Mouse (Mus musculus): ENCODE measurements around the gene Ric1. TPM values are rescaled to one million over a fixed set of nuclear protein-coding genes. Genes with fewer than 3 reads are reported as not detected.

Ric1 gene
- polyA plus RNA-seq, 1 experiment from 2014 or later: 14.2 TPM

DNA sequence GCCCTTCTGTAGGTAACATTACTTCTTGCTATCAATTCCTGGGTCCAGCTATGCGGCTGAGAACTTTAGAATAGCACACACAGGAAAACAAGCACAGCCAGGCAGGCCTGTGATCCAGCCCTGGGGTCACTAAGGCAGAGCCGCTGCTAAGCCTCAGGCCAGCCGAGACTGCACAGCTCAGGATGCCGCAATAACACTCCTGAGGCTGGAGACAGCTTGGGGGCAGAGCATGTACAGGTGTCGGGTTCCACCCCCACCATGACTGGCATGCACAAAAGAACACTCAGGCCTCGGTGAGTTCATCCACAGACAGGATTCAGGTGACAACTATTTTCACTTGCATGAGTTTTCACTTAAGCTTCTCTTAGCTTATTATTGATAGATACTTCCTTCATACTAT lies 120.1 kb downstream of the Ric1 start:
- Histone ChIP-seq H3K4me2 (no peak overlapping the region), H3K4me1 (peaks cover 22% of the 10 kb centered on the region), H3K36me3 (peaks cover 15% of the 10 kb centered on the region), H3K27me3 (no peaks in the 10 kb centered on the region), H3K4me3 (replicated peaks) (no peak overlapping the region), H3K9me3 (replicated peaks) (no peaks in the 10 kb centered on the region), H3K9ac (no peak overlapping the region), H3K27ac (no peak overlapping the region)
- WGBS: 34% methylated on average over 6 of the region's 6 CpGs
- ATAC-seq (replicated peaks; ENCODE audit: low FRiP score): no peak

DNA sequence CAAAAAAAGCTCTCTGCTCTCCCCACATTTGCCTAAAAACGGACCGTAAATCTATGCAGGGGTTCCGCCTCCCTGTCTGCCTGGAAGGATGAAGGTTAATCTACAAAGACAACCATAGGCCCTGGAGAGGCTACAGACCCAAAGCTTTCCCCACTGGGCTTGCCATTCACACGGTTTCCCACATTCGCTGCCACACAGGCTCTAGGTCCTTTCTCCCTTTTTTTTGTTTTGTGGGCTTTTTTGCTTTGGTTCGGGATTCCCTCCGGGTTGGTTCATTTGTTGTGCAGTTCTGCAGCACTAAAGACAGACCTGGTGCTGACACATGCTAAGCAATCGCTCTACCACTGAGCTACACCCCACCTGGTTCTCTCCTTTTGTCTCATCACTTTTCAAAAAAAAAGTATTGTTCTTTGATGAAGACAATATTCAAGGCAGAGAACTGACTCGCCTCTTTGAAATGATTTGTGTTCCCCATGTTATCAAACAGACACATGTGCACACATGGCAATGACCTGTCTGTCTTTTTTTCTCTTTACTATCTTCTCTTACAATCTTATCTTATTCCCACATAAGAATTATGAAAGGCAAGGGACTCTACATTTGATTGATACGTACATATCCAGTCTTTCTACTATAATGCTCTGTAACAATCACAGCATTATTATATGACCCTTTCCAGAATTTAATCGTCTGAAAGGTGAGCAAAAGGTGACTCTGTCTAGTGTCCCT lies 121.3 kb downstream of the Ric1 start:
- H3K4me3 ChIP-seq (replicated peaks): no peak overlapping the region
- H3K4me2 ChIP-seq: no peak overlapping the region
- H3K27ac ChIP-seq: no peak overlapping the region
- H3K4me1 ChIP-seq: peaks cover 23% of the 10 kb centered on the region
- H3K27me3 ChIP-seq: no peaks in the 10 kb centered on the region
- peaks cover 10% of the 10 kb centered on the region for H3K36me3 ChIP-seq
- 82% methylated on average over 11 of the region's 11 CpGs for WGBS
- H3K9me3 ChIP-seq (replicated peaks): no peaks in the 10 kb centered on the region
- ATAC-seq (replicated peaks; ENCODE audit: low FRiP score): no peak
- H3K9ac ChIP-seq: no peak overlapping the region

DNA sequence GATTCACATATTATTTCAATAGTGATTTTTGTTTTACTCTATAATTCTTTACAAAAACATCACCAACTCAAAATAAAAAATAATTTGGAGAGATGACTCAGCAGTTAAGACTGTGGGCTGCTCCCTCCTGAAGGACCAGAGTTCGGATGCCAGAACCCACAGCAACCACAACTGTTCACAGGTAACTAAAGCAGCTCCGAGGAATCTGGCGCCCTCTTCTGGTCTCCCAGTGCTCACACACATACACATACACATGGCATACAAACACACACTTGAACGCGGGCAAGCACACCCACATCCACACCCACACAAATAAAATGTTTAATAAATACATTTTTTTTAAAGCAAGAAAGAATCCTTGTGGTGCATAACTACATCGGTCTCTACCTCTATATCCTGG lies 122.7 kb downstream of the Ric1 start:
- WGBS: 97% methylated on average over 6 of the region's 6 CpGs
- peaks cover 10% of the 10 kb centered on the region for H3K36me3 ChIP-seq

DNA sequence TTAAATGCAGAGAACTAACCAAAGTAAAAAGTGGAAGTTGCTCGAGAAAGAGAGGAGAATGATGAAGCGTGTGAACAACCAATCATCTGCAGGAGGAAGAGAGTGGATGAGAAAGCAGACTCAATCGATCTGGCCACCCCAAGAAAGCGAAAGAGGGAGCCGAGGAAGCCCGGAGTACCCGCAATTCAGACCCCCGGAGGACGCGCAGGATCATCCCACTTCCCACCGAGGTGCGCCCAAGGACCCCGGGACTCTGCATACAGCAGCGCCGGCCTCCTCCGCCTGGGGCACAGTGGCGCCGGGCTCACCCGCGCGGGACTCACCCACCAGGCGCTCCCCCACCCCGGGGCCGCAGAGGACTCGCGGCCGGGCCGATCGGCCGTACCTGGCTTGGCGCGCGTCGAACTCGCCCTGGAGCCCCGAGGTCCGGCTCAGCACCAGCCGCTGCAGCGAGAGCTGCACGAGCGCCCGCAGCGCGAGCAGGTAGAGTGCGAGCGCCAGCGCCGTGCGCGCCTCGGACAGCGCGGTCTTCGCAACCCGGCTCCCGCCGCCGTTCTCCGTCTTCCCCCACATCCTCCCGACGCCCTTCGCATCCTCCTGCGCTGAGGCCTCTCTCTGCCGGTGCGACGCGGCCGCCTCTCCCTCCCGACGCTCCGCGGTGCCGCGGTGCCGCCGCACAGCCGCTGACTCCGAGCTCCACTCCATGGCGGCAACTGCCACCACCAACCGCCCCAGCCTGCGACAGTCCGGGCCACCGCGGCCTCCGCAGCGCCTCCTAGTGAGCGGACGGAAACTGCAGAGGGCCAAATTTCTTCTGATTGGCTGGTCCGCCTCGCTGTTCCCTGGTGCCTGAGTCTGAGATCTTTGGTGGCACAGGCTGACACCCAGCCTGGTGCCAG lies 125.8 kb downstream of the Ric1 start, which contains the start of gene Ermp1:
TSS of gene Ermp1 (minus strand) at position 765 of the 899 bp plus-strand sequence.
- Histone ChIP-seq H3K4me3 (replicated peaks) (peak within 1 kb of the TSS; percentile 94), H3K27me3 (no peaks in the 10 kb centered on the region), H3K27ac (peak within 1 kb of the TSS; percentile 93), H3K36me3 (peaks cover 10% of the 10 kb centered on the region), H3K9me3 (replicated peaks) (no peaks in the 10 kb centered on the region), H3K4me2 (peak within 1 kb of the TSS; percentile 72), H3K9ac (peak within 1 kb of the TSS; percentile 85), H3K4me1 (peaks cover 3% of the 10 kb centered on the region; the same call in 1 of the 2 replicates)
- WGBS: under 1% methylated on average over 84 of the region's 90 CpGs
- peak; percentile 95 for ATAC-seq (replicated peaks; ENCODE audit: low FRiP score)

More for the DNA sequence above, 122.7 kb downstream of the Ric1 start:
- H3K9me3 ChIP-seq (replicated peaks): no peaks in the 10 kb centered on the region
- no peak overlapping the region for H3K27ac ChIP-seq
- H3K4me2 ChIP-seq: no peak overlapping the region
- ATAC-seq (replicated peaks; ENCODE audit: low FRiP score): no peak
- no peaks in the 10 kb centered on the region for H3K27me3 ChIP-seq
- no peak overlapping the region for H3K9ac ChIP-seq
- peaks cover 24% of the 10 kb centered on the region for H3K4me1 ChIP-seq
- H3K4me3 ChIP-seq (replicated peaks): no peak overlapping the region

DNA sequence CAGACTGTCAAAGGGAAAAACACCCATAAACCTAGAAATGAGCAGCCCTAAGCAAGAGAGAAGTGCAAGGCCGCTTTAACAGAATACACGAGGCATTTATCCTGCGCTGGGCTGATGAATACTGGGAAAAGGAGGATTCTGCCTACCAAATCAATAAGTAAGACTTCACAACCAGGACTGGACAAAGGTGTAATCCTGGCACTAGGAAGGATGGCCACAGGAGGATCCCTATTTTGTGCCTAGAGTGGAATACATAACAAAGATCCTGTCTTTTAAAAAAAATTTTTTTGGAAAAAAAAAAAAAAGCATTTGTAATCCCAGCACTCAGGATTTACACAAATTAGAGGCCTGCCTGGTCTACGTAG lies 126.5 kb downstream of the Ric1 start:
- no peak overlapping the region for H3K9ac ChIP-seq
- no peaks in the 10 kb centered on the region for H3K9me3 ChIP-seq (replicated peaks)
- no peaks in the 10 kb centered on the region for H3K27me3 ChIP-seq
- peak overlapping the region; percentile 72 for H3K4me2 ChIP-seq
- H3K36me3 ChIP-seq: peaks cover 10% of the 10 kb centered on the region
- 30% methylated on average over 4 of the region's 4 CpGs for WGBS
- peak overlapping the region; percentile 93; the same call in 1 of the 2 replicates for H3K27ac ChIP-seq
- H3K4me1 ChIP-seq: peaks cover 3% of the 10 kb centered on the region; the same call in 1 of the 2 replicates
- peak overlapping the region; percentile 94 for H3K4me3 ChIP-seq (replicated peaks)
- no peak; the same call in 1 of the 2 replicates for ATAC-seq (replicated peaks; ENCODE audit: low FRiP score)

DNA sequence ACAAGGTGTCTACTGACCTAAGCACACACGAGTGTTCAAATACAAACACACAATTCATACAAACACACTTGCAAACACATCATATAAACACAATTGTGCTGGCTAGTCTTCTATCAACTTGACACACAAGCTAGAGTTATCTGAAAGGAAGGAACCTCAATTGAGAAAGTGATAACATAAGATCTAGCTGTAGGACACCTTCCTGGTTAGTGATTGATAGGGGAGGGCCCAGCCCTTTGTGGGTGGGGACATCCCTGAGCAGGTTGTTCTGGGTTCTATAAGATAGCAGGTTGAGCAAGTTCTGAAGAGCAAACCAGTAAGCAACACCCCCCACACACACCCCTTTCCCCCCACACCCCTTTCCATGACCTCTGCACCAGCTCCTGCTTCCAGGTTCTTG lies 127.6 kb downstream of the Ric1 start:
- Histone ChIP-seq H3K4me2 (no peak overlapping the region), H3K9me3 (replicated peaks) (no peaks in the 10 kb centered on the region), H3K9ac (no peak overlapping the region), H3K27me3 (no peaks in the 10 kb centered on the region), H3K4me1 (peaks cover 3% of the 10 kb centered on the region; the same call in 1 of the 2 replicates), H3K4me3 (replicated peaks) (no peak overlapping the region), H3K27ac (no peak overlapping the region), H3K36me3 (peaks cover 9% of the 10 kb centered on the region)
- ATAC-seq (replicated peaks; ENCODE audit: low FRiP score): no peak
- 84% methylated on average over 1 of the region's 1 CpGs for WGBS

DNA sequence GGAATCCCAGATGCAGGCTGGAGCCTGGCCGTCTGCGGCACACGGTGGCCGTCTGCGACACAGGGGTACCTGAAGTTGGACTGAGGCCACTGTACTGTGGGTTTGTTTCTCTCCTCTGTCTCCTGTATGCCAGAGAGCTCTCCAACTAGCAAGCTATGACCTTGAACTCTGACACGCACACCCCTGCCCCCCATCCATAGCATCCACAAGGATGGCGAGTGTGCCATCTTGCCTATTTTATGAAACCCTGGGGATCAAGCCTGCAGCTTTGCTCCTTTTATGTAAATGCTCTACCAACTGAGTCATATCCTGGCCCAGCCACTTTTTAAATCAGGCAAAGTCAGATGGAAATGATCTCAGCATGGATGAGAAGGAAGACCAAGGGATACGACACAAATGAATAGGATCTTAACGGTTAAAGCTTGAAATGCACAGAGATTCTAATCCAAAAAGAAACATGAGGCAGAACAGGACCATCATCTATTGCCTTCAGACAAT lies 131.7 kb downstream of the Ric1 start:
- H3K27ac ChIP-seq: no peak overlapping the region
- ATAC-seq (replicated peaks; ENCODE audit: low FRiP score): no peak
- no peak overlapping the region for H3K9ac ChIP-seq
- H3K27me3 ChIP-seq: no peaks in the 10 kb centered on the region
- H3K9me3 ChIP-seq (replicated peaks): no peaks in the 10 kb centered on the region
- peaks cover 5% of the 10 kb centered on the region; the same call in 1 of the 2 replicates for H3K4me1 ChIP-seq
- 83% methylated on average over 9 of the region's 9 CpGs for WGBS
- no peaks in the 10 kb centered on the region for H3K36me3 ChIP-seq
- H3K4me2 ChIP-seq: no peak overlapping the region
- H3K4me3 ChIP-seq (replicated peaks): no peak overlapping the region

DNA sequence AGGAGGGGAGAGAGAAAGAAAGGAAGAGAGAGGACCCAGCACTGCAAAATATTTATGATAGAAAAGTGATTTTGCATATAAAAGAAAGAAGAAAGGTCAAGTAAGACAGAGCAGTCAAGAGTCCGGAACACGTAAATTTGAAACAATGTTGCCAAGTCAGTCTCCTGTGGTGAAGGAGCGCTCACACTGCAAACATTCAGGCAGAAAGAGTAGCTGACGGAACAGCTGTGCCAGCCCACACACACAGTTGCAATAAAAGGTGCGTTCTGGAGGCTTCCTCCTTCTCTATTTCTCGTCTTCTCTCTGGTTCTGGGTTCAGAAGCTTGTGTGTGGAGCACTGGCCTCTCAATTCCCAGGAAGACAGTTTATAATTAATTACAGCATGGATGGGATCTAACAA lies 133.1 kb downstream of the Ric1 start:
- no peak overlapping the region for H3K4me2 ChIP-seq
- peaks cover 5% of the 10 kb centered on the region; the same call in 1 of the 2 replicates for H3K4me1 ChIP-seq
- no peaks in the 10 kb centered on the region for H3K36me3 ChIP-seq
- no peak for ATAC-seq (replicated peaks; ENCODE audit: low FRiP score)
- no peak overlapping the region for H3K27ac ChIP-seq
- 39% methylated on average over 6 of the region's 6 CpGs for WGBS
- H3K9ac ChIP-seq: no peak overlapping the region
- no peaks in the 10 kb centered on the region for H3K27me3 ChIP-seq
- no peak overlapping the region for H3K4me3 ChIP-seq (replicated peaks)
- no peaks in the 10 kb centered on the region for H3K9me3 ChIP-seq (replicated peaks)

DNA sequence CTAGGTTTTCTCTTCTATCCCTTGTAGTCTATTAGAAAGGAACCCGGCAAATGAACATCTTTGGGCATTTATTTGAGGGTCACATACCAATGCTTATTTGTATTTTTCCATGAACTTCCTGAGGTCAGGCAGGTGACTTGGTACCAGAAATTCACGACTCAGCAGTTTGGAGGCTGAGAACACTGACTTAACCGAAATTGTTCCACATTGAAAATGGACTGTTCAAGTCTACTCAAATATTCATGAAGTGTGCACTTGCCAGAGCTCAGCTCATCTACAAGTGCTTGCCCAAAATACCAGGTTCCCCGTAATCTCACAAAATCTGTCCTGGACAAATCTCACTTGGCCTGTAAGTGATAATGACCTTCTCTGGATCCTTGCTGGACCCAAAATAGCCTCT lies 133.9 kb downstream of the Ric1 start:
- Histone ChIP-seq H3K4me2 (no peak overlapping the region), H3K4me3 (replicated peaks) (no peak overlapping the region), H3K9ac (no peak overlapping the region), H3K27me3 (no peaks in the 10 kb centered on the region), H3K27ac (no peak overlapping the region), H3K9me3 (replicated peaks) (no peaks in the 10 kb centered on the region), H3K36me3 (no peaks in the 10 kb centered on the region), H3K4me1 (peaks cover 5% of the 10 kb centered on the region; the same call in 1 of the 2 replicates)
- no peak for ATAC-seq (replicated peaks; ENCODE audit: low FRiP score)
- 78% methylated on average over 4 of the region's 4 CpGs for WGBS

Other genes with a start within 250 kb of the Ric1 start
- gene Insl6, start 196.9 kb upstream of the Ric1 start, polyA plus RNA-seq (2015; fragmentation: Nextera tagmentation; extraction: Ambion mirVana): 5.2 and 7.1 TPM in 2 replicates
- gene Rln1, start 187.6 kb upstream of the Ric1 start, polyA plus RNA-seq (2015; fragmentation: Nextera tagmentation; extraction: Ambion mirVana): 0.31 and 0.46 TPM in 2 replicates
- 51.1 and 52.9 TPM in 2 replicates for gene Plgrkt, start 154.9 kb upstream of the Ric1 start, polyA plus RNA-seq (2015; fragmentation: Nextera tagmentation; extraction: Ambion mirVana)
- gene Cd274, start 154.8 kb upstream of the Ric1 start, polyA plus RNA-seq (2015; fragmentation: Nextera tagmentation; extraction: Ambion mirVana): 0.16 and 0.28 TPM in 2 replicates
- not detected in 2 replicates for gene Pdcd1lg2, start 111.4 kb upstream of the Ric1 start, polyA plus RNA-seq (2015; fragmentation: Nextera tagmentation; extraction: Ambion mirVana)
- 24.0 and 25.5 TPM in 2 replicates for gene Ermp1, start 126.1 kb downstream of the Ric1 start, polyA plus RNA-seq (2015; fragmentation: Nextera tagmentation; extraction: Ambion mirVana)
- not detected in 2 replicates for gene Mlana, start 175.5 kb downstream of the Ric1 start, polyA plus RNA-seq (2015; fragmentation: Nextera tagmentation; extraction: Ambion mirVana)